Mouse (Mus musculus) liver, embryonic 11.5 days (tissue): ENCODE data around the gene Nav2. TPM values are rescaled to one million over a fixed set of nuclear protein-coding genes. Genes with fewer than 3 reads are reported as not detected.
A peak's percentile ranks its signal among the peaks of the same experiment; 100 is the strongest.

Experiments used
- ATAC-seq: fragments of 200-750 bp; cut with Nextera tagmentation; replicated peaks from 2 replicates; pipeline ENCODE4 v1.8.0; 2017; ENCODE audit warnings: moderate number of reproducible peaks, mild to moderate bottlenecking, moderate TSS enrichment, moderate library complexity; ENCODE audit not compliant: low FRiP score
- DNase-seq: peaks from one replicate; pipeline ENCODE4 v3.0.0-alpha.2; 2017; ENCODE audit warnings: low spot score
- H3K27ac ChIP-seq: fragments of 300-500 bp; sonication (generic); 2 replicates; pipeline ENCODE4 v1.5.1; 2014; ENCODE audit warnings: mild to moderate bottlenecking, low read depth, low read length, control low read depth
- H3K27me3 ChIP-seq: fragments of 300-500 bp; sonication (generic); replicated peaks from 2 replicates; pipeline ENCODE4 v1.6.1; 2014; ENCODE audit warnings: low read length, mixed read lengths; ENCODE audit not compliant: control insufficient read depth, insufficient read depth
- H3K36me3 ChIP-seq: fragments of 300-500 bp; sonication (generic); 2 replicates; pipeline ENCODE4 v1.6.1; 2014; ENCODE audit warnings: mild to moderate bottlenecking, low read length, moderate library complexity, mixed read lengths; ENCODE audit not compliant: control insufficient read depth, insufficient read depth
- H3K4me1 ChIP-seq: fragments of 300-500 bp; sonication (generic); replicated peaks from 2 replicates; pipeline ENCODE4 v1.6.1; 2014; ENCODE audit warnings: low read length, mixed read lengths; ENCODE audit not compliant: control insufficient read depth, insufficient read depth
- H3K4me2 ChIP-seq: fragments of 300-500 bp; sonication (generic); 2 replicates; pipeline ENCODE4 v1.6.1; 2014; ENCODE audit warnings: mild to moderate bottlenecking, control low read depth, moderate library complexity
- H3K4me3 ChIP-seq: fragments of 300-500 bp; sonication (generic); 2 replicates; pipeline ENCODE4 v1.5.1; 2014; ENCODE audit warnings: low read depth, low read length, control low read depth
- H3K9ac ChIP-seq: fragments of 300-500 bp; sonication (generic); 2 replicates; pipeline ENCODE4 v1.6.1; 2014; ENCODE audit warnings: low read depth, low read length, control low read depth
- H3K9me3 ChIP-seq: fragments of 300-500 bp; sonication (generic); 2 replicates; pipeline ENCODE4 v1.6.1; 2016; ENCODE audit warnings: low read length, inconsistent platforms, mixed read lengths; ENCODE audit not compliant: control insufficient read depth
- WGBS: fragments of 180-500 bp; shearing (Covaris S2); extraction: QIAGEN DNeasy Blood & Tissue Kit; methylation state at CpG from one replicate; pipeline ENCODE4 v1.1.7; 2014; 5-methylcytosine and 5-hydroxymethylcytosine counted together
- polyA plus RNA-seq: library from polyadenylated mRNA; unstranded; fragments of >200 nt; fragmentation: Nextera tagmentation; extraction: Ambion mirVana; gene quantifications from 2 replicates; pipeline ENCODE4 v1.2.1, GENCODE M21; 2014

The Nav2 gene
- polyA plus RNA-seq, 1 experiment from 2014 or later = 6.2 TPM

DNA sequence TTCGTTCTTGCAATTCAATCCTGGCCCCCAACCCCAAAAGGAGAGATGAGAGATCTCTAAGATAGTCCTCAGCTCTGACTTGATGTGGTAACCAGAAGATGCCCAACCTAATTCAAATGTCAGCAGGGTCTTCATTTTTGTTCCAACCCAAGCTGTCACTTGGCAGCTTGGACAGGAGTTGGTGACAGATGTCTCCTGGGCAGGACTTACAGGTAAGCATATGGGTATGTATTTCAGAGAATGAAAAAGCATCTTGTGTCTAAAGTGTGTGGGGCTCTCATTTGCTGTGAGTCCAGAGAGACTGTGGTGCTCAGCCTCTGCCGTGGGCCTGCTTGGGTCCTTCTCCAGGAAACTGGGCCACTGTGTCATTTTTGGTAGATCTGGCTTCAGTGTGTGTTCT lies 23.6 kb downstream of the Nav2 start:
- no peak overlapping the region for H3K27ac ChIP-seq
- H3K9ac ChIP-seq = no peak overlapping the region

GRCm38 (mm10) chr7:48934816-48935215 lies 26.3 kb downstream of the Nav2 start:
- Histone ChIP-seq H3K9me3 (no peaks in the 10 kb centered on the region), H3K36me3 (no peaks in the 10 kb centered on the region), H3K4me3 (no peak overlapping the region), H3K9ac (no peak overlapping the region), H3K4me1 (no peaks in the 10 kb centered on the region), H3K27me3 (no peaks in the 10 kb centered on the region), H3K4me2 (no peak overlapping the region), H3K27ac (no peak overlapping the region)
- DNase-seq (no peak), ATAC-seq (no peak)
- 76% methylated on average over 2 of the region's 2 CpGs for WGBS

More for the DNA sequence above, 23.6 kb downstream of the Nav2 start:
- ATAC-seq (no peak), DNase-seq (no peak)
- no peak overlapping the region for H3K4me3 ChIP-seq
- no peaks in the 10 kb centered on the region for H3K36me3 ChIP-seq
- no peaks in the 10 kb centered on the region for H3K4me1 ChIP-seq
- no peak overlapping the region for H3K4me2 ChIP-seq
- WGBS = 87% methylated on average over 2 of the region's 2 CpGs
- H3K9me3 ChIP-seq = no peaks in the 10 kb centered on the region
- no peaks in the 10 kb centered on the region for H3K27me3 ChIP-seq

DNA sequence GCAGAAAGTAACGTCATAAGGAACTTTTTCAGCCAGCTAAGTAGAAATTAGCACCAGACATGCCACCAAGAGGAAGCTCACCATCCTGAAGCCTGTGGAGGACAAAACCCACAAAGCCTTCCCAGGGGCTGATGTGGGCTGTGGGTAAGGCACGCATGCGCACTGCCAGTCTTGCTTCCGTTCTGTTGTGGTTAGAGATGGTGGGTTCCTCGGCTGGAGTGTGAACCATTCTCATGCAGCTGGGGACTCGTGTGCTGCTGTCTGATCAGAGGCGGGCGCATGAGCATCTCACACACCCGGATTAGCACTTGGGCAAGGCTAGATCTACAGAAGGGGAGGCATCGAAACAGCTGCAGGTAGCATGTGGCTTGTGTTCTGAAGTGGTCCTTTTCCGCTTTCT lies 29.0 kb downstream of the Nav2 start:
- H3K4me2 ChIP-seq = peak overlapping the region; percentile 25; the same call in 1 of the 2 replicates
- H3K27me3 ChIP-seq = no peaks in the 10 kb centered on the region
- H3K36me3 ChIP-seq = no peaks in the 10 kb centered on the region
- ATAC-seq (no peak), DNase-seq (no peak)
- no peaks in the 10 kb centered on the region for H3K9me3 ChIP-seq
- 47% methylated on average over 11 of the region's 11 CpGs for WGBS
- no peaks in the 10 kb centered on the region for H3K4me1 ChIP-seq
- no peak overlapping the region for H3K4me3 ChIP-seq
- no peak overlapping the region for H3K9ac ChIP-seq
- no peak overlapping the region for H3K27ac ChIP-seq

DNA sequence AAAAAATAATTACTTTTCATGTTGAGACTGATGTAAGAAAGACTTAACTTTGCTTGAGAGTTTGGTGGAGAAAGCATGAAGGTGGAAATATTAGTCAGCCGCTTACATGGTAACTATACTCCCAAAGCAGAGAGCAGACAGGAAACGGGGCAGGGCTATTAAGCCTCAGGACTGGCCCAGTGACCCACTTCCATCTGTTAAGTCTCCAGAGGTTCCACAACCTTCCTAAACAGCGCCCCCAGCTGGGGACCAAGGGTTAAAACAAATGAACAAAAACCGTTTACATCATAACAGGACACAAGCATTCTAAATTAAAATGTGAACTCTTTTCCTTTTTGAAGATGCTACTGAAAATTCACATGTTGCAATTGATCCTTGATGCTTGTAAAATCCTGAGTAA lies 29.7 kb downstream of the Nav2 start:
- Histone ChIP-seq H3K36me3 (no peaks in the 10 kb centered on the region), H3K27ac (no peak overlapping the region), H3K9me3 (no peaks in the 10 kb centered on the region), H3K27me3 (no peaks in the 10 kb centered on the region), H3K9ac (no peak overlapping the region), H3K4me1 (no peaks in the 10 kb centered on the region), H3K4me2 (peak overlapping the region; percentile 25; the same call in 1 of the 2 replicates), H3K4me3 (no peak overlapping the region)
- WGBS = 21% methylated on average over 4 of the region's 4 CpGs
- DNase-seq (no peak), ATAC-seq (no peak)

DNA sequence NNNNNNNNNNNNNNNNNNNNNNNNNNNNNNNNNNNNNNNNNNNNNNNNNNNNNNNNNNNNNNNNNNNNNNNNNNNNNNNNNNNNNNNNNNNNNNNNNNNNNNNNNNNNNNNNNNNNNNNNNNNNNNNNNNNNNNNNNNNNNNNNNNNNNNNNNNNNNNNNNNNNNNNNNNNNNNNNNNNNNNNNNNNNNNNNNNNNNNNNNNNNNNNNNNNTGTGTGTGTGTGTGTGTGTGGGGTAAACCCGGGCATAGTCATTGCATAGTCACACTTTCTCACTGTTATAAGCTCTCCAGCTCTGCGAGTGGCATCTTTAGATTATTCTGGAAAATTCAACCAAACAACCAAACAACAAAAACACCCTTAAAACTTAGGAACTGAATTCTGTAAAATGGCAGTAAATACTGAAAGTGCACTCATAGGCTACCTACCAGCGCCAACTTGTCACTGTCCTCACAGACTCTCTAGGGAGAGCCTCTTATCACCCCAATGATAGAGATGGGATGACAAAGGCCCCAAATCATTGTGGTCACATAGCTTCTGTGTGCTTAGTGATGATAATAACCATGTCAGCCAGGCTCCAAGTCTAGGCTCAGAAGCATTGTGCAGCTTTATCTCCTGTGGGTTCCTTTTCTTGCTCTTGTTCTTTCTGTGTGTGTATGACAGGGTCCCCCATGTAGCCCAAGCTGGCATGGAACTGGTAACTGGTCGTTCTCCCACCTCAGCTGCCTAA lies 40.0 kb downstream of the Nav2 start:
- WGBS = 60% methylated on average over 4 of the region's 4 CpGs
- no peak overlapping the region for H3K9ac ChIP-seq
- no peaks in the 10 kb centered on the region for H3K36me3 ChIP-seq
- ATAC-seq (peak; percentile 75), DNase-seq (no peak)
- H3K9me3 ChIP-seq = no peaks in the 10 kb centered on the region
- H3K4me1 ChIP-seq = no peaks in the 10 kb centered on the region
- H3K27ac ChIP-seq = no peak overlapping the region
- no peak overlapping the region for H3K4me3 ChIP-seq
- no peak overlapping the region for H3K4me2 ChIP-seq
- no peaks in the 10 kb centered on the region for H3K27me3 ChIP-seq

DNA sequence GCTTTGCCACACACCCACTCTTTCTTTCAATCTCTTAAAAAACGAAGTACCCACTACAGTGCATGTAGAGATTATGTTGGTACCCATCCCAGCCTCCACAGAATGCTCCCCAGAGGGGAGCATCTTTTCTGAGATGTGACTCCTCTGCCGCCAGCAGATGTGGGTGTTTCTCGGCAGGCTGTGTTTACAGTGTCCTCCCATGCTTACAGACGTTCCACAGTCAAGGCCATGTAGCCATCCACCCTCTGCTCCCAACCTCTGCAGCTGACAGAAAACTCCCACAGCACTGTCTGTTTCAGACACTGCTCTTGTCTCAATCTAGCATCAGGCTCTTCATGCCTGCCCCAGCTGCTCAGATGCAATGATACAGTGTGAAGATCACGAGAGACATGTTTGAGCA lies 46.0 kb downstream of the Nav2 start:
- no peak overlapping the region for H3K4me2 ChIP-seq
- no peaks in the 10 kb centered on the region for H3K9me3 ChIP-seq
- ATAC-seq (no peak), DNase-seq (no peak)
- H3K27ac ChIP-seq = no peak overlapping the region
- no peaks in the 10 kb centered on the region for H3K36me3 ChIP-seq
- no peaks in the 10 kb centered on the region for H3K4me1 ChIP-seq
- H3K4me3 ChIP-seq = no peak overlapping the region
- 59% methylated on average over 5 of the region's 5 CpGs for WGBS
- no peak overlapping the region for H3K9ac ChIP-seq
- H3K27me3 ChIP-seq = peaks cover 30% of the 10 kb centered on the region

DNA sequence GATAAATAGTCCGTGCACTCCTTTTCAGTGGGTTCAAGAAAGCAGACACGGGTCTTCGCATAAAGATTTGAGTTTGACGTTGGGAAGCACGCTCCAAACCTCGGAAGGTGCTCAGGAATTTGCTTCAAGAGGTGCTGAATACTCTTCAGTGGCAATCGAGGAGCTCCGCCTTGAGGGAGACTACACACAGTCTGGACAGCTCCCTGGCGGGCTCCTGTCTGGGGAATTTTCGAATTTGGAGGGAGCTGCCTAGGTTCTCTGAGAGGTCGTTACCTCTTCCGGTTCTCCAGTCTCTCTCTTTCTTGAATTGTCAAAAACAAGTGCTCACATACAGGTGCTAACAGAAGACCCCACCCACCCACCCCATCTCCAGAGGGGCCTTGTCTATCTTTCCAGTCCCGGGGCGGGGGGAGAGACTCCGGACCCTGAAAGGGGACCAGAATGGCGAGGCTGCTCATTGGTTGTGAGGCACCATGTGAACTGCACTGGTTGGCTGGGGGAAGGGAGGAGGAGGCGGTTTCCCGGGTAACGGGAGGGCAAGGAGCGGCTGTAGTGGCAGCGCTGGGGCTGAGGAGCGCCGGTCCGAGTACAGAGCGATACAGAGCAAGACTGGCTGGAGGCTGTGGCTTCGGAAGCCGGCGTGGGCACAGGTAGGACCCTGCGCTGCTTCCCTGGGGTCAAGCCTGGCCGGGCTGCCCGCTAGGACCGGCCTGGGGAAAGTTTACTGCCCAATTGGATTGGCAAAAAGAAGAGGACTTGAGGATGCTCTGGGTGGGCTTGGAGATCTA lies 50.2 kb downstream of the Nav2 start:
- Histone ChIP-seq H3K4me3 (0 out of 2 replicates have a peak overlapping the region, but pooled peaks have one; percentile 10), H3K9me3 (no peaks in the 10 kb centered on the region), H3K4me1 (no peaks in the 10 kb centered on the region), H3K27me3 (peaks cover 63% of the 10 kb centered on the region), H3K9ac (no peak overlapping the region), H3K27ac (no peak overlapping the region), H3K4me2 (peak overlapping the region; percentile 41), H3K36me3 (no peaks in the 10 kb centered on the region)
- peak; percentile 71 for ATAC-seq
- DNase-seq = peak; percentile 66
- WGBS = 5% methylated on average over 32 of the region's 32 CpGs

DNA sequence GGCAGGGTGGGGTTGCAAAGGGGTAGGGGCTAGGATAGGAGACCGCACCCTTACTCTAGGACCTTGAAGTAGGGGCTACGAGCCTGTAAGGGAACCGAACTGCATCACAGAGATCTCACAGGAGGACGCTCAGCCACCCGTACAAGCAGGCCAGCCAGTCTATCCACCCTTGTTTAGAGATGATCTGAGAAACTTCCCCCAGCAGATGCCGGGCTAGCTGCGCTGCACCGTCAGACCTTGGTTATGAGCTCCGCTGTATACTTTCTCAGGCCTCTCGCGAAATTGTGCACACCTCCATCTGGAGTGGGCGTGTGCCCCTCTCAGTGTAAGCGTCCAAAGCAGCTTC lies 50.8 kb downstream of the Nav2 start:
- Histone ChIP-seq H3K4me1 (no peaks in the 10 kb centered on the region), H3K9ac (no peak overlapping the region), H3K27me3 (peaks cover 63% of the 10 kb centered on the region), H3K36me3 (no peaks in the 10 kb centered on the region), H3K4me3 (0 out of 2 replicates have a peak overlapping the region, but pooled peaks have one; percentile 10), H3K27ac (no peak overlapping the region), H3K4me2 (peak overlapping the region; percentile 41), H3K9me3 (no peaks in the 10 kb centered on the region)
- DNase-seq (no peak), ATAC-seq (no peak)
- WGBS = 28% methylated on average over 13 of the region's 13 CpGs

- 14% methylated on average over 10 of the region's 10 CpGs for WGBS
- Histone ChIP-seq H3K4me2 (no peak overlapping the region), H3K4me3 (no peak overlapping the region), H3K36me3 (no peaks in the 10 kb centered on the region), H3K9me3 (no peaks in the 10 kb centered on the region), H3K9ac (no peak overlapping the region), H3K27ac (no peak overlapping the region), H3K4me1 (no peaks in the 10 kb centered on the region), H3K27me3 (peaks cover 63% of the 10 kb centered on the region)
- DNase-seq (no peak), ATAC-seq (no peak)
Observed at GRCm38 (mm10) chr7:48960152-48960551, 51.6 kb downstream of the Nav2 start.
